Comparison of ENCODE assay signal across 22 mouse cellular contexts in genomic region chr13:117657501-117657900, GRCm38 (mm10). TPM values are rescaled to one million over a fixed set of nuclear protein-coding genes. Genes with fewer than 3 reads are reported as not detected.
DNase-seq lines count a peak whose midpoint lies in the region; ATAC-seq and TF ChIP-seq lines count a peak whose summit lies in the region.
"Had no signal": no experiment of that assay in that cellular context is flagged by ENCODE, and none has a peak within 500 bp of the region (broad histone marks: within the 10 kb centered on the region; RNA-seq: fewer than 3 reads in every experiment).

No protein-coding gene starts in this region.

- H3K4me3 ChIP-seq in hindbrain, postnatal 0 days (ENCODE audit: low read length) = no peak overlapping the region
- no peak overlapping the region for H3K4me3 ChIP-seq in hindbrain, embryonic 16.5 days (ENCODE audit: low read length)
- H3K4me3 ChIP-seq: embryonic facial prominence, embryonic 10.5 days; forebrain, embryonic 13.5 days; gastrocnemius, adult 2 months; heart, embryonic 13.5 days; hindbrain, embryonic 12.5 days; intestine, embryonic 15.5 days had no signal

- H3K4me2 ChIP-seq in hindbrain, postnatal 0 days (ENCODE audit: low read depth, low read length) = no peak overlapping the region
- no peak overlapping the region for H3K4me2 ChIP-seq in hindbrain, embryonic 16.5 days (ENCODE audit: low read length)
- H3K4me2 ChIP-seq: forebrain, embryonic 13.5 days; heart, embryonic 13.5 days; hindbrain, embryonic 12.5 days; intestine, embryonic 15.5 days had no signal

- DNase-seq in hindbrain, postnatal 0 days (ENCODE audit: low spot score) = peak; percentile 7
- peak; percentile 40 for DNase-seq in right cerebral cortex, adult 18-20 months
- no peak for DNase-seq in right cerebral cortex, postnatal 10 days (ENCODE audit: low spot score in 2 of 2)
- DNase-seq in layer of hippocampus, adult 9-11 months = peak; percentile 57
- DNase-seq in heart, adult 18-20 months = no peak
- no peak for DNase-seq in gastrocnemius, adult 18-20 months (ENCODE audit: low spot score)
- DNase-seq: adrenal gland, adult 2 months; adrenal gland, postnatal 25 days; cerebellum, adult 11 months; cerebellum, adult 8-10 months; cerebellum, postnatal 36 days; forebrain, postnatal 0 days; gastrocnemius, adult 2 months; gastrocnemius, postnatal 25 days; heart, postnatal 4 days had no signal

- WGBS in hindbrain, postnatal 0 days = 45% methylated on average over 2 of the region's 2 CpGs
- 59% methylated on average over 2 of the region's 2 CpGs for WGBS in hindbrain, embryonic 16.5 days

- no peak overlapping the region for H3K9ac ChIP-seq in hindbrain, postnatal 0 days (replicated peaks; ENCODE audit: low read length)
- no peak overlapping the region for H3K9ac ChIP-seq in hindbrain, embryonic 16.5 days (ENCODE audit: low read depth, low read length)
- H3K9ac ChIP-seq: forebrain, embryonic 13.5 days; forebrain, postnatal 0 days; heart, embryonic 13.5 days; hindbrain, embryonic 12.5 days; intestine, embryonic 15.5 days had no signal

- H3K4me1 ChIP-seq in hindbrain, postnatal 0 days (ENCODE audit: insufficient read depth, low read length) = no peaks in the 10 kb centered on the region
- H3K4me1 ChIP-seq in hindbrain, embryonic 16.5 days (ENCODE audit: control insufficient read depth, insufficient read depth, low read depth, low read length) = no peaks in the 10 kb centered on the region
- H3K4me1 ChIP-seq: embryonic facial prominence, embryonic 10.5 days; forebrain, embryonic 13.5 days; heart, embryonic 13.5 days; hindbrain, embryonic 12.5 days; intestine, embryonic 15.5 days had no signal

- no peaks in the 10 kb centered on the region for H3K27me3 ChIP-seq in hindbrain, postnatal 0 days (ENCODE audit: insufficient read depth, low read length)
- H3K27me3 ChIP-seq in hindbrain, embryonic 16.5 days (replicated peaks; ENCODE audit: control insufficient read depth, insufficient read depth, low read length) = no peaks in the 10 kb centered on the region
- H3K27me3 ChIP-seq: forebrain, embryonic 13.5 days; heart, embryonic 13.5 days; hindbrain, embryonic 12.5 days; intestine, embryonic 15.5 days had no signal

- TF ChIP-seq CTCF in hindbrain, postnatal 0 days (IDR thresholded peaks at IDR 0.05; ENCODE audit: low read depth) = no peak

- H3K9me3 ChIP-seq in hindbrain, postnatal 0 days (ENCODE audit: low read length) = no peaks in the 10 kb centered on the region
- H3K9me3 ChIP-seq in hindbrain, embryonic 16.5 days (ENCODE audit: control insufficient read depth, low read length) = no peaks in the 10 kb centered on the region
- H3K9me3 ChIP-seq: embryonic facial prominence, embryonic 10.5 days; forebrain, embryonic 13.5 days; heart, embryonic 13.5 days; hindbrain, embryonic 12.5 days; intestine, embryonic 15.5 days had no signal

- no peak overlapping the region for H3K27ac ChIP-seq in hindbrain, postnatal 0 days
- no peak overlapping the region for H3K27ac ChIP-seq in hindbrain, embryonic 16.5 days (ENCODE audit: low read depth, low read length)
- H3K27ac ChIP-seq: embryonic facial prominence, embryonic 10.5 days; forebrain, embryonic 13.5 days; gastrocnemius, adult 2 months; heart, embryonic 13.5 days; hindbrain, embryonic 12.5 days; intestine, embryonic 15.5 days had no signal

- ATAC-seq in hindbrain, postnatal 0 days = no peak
- ATAC-seq in hindbrain, embryonic 16.5 days = no peak
- ATAC-seq: forebrain, embryonic 13.5 days; forebrain, postnatal 0 days; intestine, embryonic 15.5 days had no signal

- H3K36me3 ChIP-seq in hindbrain, postnatal 0 days (ENCODE audit: insufficient read depth, low read length) = no peaks in the 10 kb centered on the region
- no peaks in the 10 kb centered on the region for H3K36me3 ChIP-seq in hindbrain, embryonic 16.5 days (ENCODE audit: control insufficient read depth, insufficient read depth, low read length)
- H3K36me3 ChIP-seq: embryonic facial prominence, embryonic 10.5 days; heart, embryonic 13.5 days; hindbrain, embryonic 12.5 days; intestine, embryonic 15.5 days had no signal

RNA-seq across cellular contexts. Expression of gene Hcn1, which starts 55.4 kb away (rescaled TPM):
- 9.8 and 9.9 TPM in 2 replicates for total RNA-seq in hindbrain, postnatal 0 days (2014; rRNA removed)
- 2.6 and 2.7 TPM in 2 replicates for polyA plus RNA-seq in hindbrain, postnatal 0 days (2015; fragmentation: Nextera tagmentation; extraction: Ambion mirVana)
- polyA plus RNA-seq in hindbrain, embryonic 16.5 days (2015; fragmentation: Nextera tagmentation; extraction: Ambion mirVana) = 1.1 and 1.6 TPM in 2 replicates
- 1 to 10 TPM in 1 of 2 experiments, under 1 TPM in 1; 0.67 to 1.2 TPM for total RNA-seq in heart, adult 18-20 months (2021)
- total RNA-seq in gastrocnemius, adult 18-20 months (2021) = under 1 TPM; 0.07 to 0.14 TPM
- total RNA-seq: granulocyte monocyte progenitor cell, adult 5-6 weeks had no signal

Comparison
In these comparisons a context has a peak if more than half of its experiments do, and no peak if none do; other contexts are left out.
1. DNase-seq: peak in hindbrain, postnatal 0 days (single experiment), right cerebral cortex, adult 18-20 months (single experiment) and layer of hippocampus, adult 9-11 months (single experiment); none in right cerebral cortex, postnatal 10 days (0 of 2), heart, adult 18-20 months (0 of 2) and gastrocnemius, adult 18-20 months (single experiment).